Mouse (Mus musculus): ENCODE data around the gene Btbd35f23. TPM values are rescaled to one million over a fixed set of nuclear protein-coding genes. Genes with fewer than 3 reads are reported as not detected.
"Not testable (repeated sequence)": the region's sequence is repeated elsewhere in the genome, so short reads cannot be mapped to it uniquely, and the experiment has no call there.

Btbd35f23 gene
- total RNA-seq (2014; rRNA removed): not detected in 2 replicates
- not detected in 2 replicates for polyA plus RNA-seq (2015; fragmentation: Nextera tagmentation; extraction: Ambion mirVana)

DNA sequence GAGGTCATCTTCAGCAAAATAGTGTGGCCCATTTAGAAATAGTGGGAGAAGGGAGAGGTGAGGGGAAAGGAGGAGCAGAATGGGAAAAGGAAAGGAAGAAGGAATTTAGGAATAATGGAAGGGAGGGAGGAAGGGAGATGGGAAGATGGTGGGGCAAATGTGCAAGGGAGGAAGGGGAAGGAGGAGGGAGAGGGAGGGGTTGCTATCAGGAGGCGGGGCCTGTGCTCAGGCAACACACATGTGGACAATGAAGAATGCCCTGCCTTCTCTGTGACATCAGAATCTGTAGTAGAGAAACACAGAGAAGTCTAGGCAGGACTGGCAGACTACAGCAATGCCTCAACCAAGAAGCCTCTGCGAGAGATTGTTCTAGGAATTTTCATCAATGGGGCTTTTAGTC is at the start of gene Btbd35f23:
Gene Btbd35f23, plus strand, starts transcription at position 301 of the 400 bp plus-strand sequence.
- H3K9ac ChIP-seq (replicated peaks; ENCODE audit: low read length); H3K27me3 ChIP-seq (ENCODE audit: insufficient read depth, low read length); H3K4me2 ChIP-seq (ENCODE audit: low read depth, low read length); H3K36me3 ChIP-seq (ENCODE audit: insufficient read depth, low read length); H3K4me1 ChIP-seq (ENCODE audit: insufficient read depth, low read length); H3K9me3 ChIP-seq (ENCODE audit: low read length); H3K4me3 ChIP-seq (ENCODE audit: low read length); H3K27ac ChIP-seq; ATAC-seq; DNase-seq (ENCODE audit: low spot score): not testable (repeated sequence)
- 77% methylated on average over 1 of the region's 2 CpGs for WGBS

Other genes starting within 250 kb of the Btbd35f23 start
- not detected in 2 replicates for gene Btbd35f24, start 119.0 kb downstream of the Btbd35f23 start, total RNA-seq (2014; rRNA removed)
- gene Btbd35f24, start 119.0 kb downstream of the Btbd35f23 start, polyA plus RNA-seq (2015; fragmentation: Nextera tagmentation; extraction: Ambion mirVana): not detected in 2 replicates

All from hindbrain, postnatal 0 days (tissue).